Mouse (Mus musculus) liver, postnatal 0 days (tissue): ENCODE results near the gene Agl.

ENCODE experiments used
- CTCF ChIP-seq: sonication (generic); IDR thresholded peaks from 2 replicates; pipeline ENCODE4 v1.5.1; 2016; ENCODE audit warnings: antibody characterized with exemption, low read depth
- EP300 ChIP-seq: IDR thresholded peaks from 2 replicates; pipeline ENCODE4 v1.6.1; 2016; ENCODE audit warnings: antibody characterized with exemption, low read depth, mild to moderate bottlenecking

DNA sequence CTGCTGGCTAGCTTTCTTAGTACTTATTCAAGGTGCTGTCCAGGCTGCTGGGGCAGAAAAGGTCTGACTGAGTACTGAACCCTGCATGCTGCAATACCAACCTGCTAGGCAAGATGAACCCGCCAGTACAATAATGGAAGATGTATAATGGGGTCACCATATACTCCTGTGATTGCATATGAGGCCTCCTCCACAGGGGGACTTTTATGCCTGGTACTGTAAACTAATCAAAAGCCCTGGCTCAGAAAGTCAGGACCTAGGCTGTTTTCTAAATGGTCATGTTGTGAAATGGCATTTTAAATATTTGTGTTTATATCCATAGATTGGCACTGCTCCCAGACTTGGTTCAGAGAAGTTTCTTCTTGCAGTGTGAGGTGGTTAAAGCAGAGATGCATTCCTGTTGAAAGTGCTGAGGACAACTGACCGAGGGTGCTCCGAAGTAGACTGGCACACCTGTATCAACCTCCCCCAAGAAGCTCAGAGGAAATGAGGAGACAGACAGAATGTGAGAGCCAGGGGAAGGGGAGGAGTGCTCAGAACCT lies 8.8 kb upstream of the Agl start:
- TF ChIP-seq CTCF (no peak), EP300 (no peak)
